Mouse (Mus musculus) forebrain, embryonic 11.5 days (tissue): ENCODE data around the gene Fam47e. TPM values are rescaled to one million over a fixed set of nuclear protein-coding genes. Genes with fewer than 3 reads are reported as not detected.

Experiments
- ATAC-seq: fragments of 200-750 bp; cut with Nextera tagmentation; replicated peaks from 2 replicates; pipeline ENCODE4 v1.8.0; 2017; ENCODE audit warnings: moderate TSS enrichment; ENCODE audit not compliant: low FRiP score
- DNase-seq: peaks from one replicate; pipeline ENCODE4 v3.0.0-alpha.2; 2017; ENCODE audit warnings: low spot score
- H3K27ac ChIP-seq: fragments of 300-500 bp; sonication (generic); 2 replicates; pipeline ENCODE4 v1.5.1; 2014; ENCODE audit warnings: low read depth, low read length
- H3K27me3 ChIP-seq: fragments of 300-500 bp; sonication (generic); 2 replicates; pipeline ENCODE4 v1.6.1; 2014; ENCODE audit warnings: mild to moderate bottlenecking, low read length, mixed read lengths; ENCODE audit not compliant: control insufficient read depth, insufficient read depth
- H3K36me3 ChIP-seq: fragments of 300-500 bp; sonication (generic); 2 replicates; pipeline ENCODE4 v1.6.1; 2014; ENCODE audit warnings: mild to moderate bottlenecking, low read length, moderate library complexity, mixed read lengths; ENCODE audit not compliant: control insufficient read depth, insufficient read depth
- H3K4me1 ChIP-seq: fragments of 300-500 bp; sonication (generic); replicated peaks from 2 replicates; pipeline ENCODE4 v1.6.1; 2014; ENCODE audit warnings: low read length, mixed read lengths; ENCODE audit not compliant: control insufficient read depth, insufficient read depth
- H3K4me2 ChIP-seq: fragments of 300-500 bp; sonication (generic); 2 replicates; pipeline ENCODE4 v1.6.1; 2014; ENCODE audit warnings: low read depth, mild to moderate bottlenecking, low read length, moderate library complexity, mixed read lengths; ENCODE audit not compliant: severe bottlenecking
- H3K4me3 ChIP-seq: fragments of 300-500 bp; sonication (generic); 2 replicates; pipeline ENCODE4 v1.5.1; 2014; ENCODE audit warnings: low read depth, low read length
- H3K9ac ChIP-seq: fragments of 300-500 bp; sonication (generic); 2 replicates; pipeline ENCODE4 v1.6.1; 2014; ENCODE audit warnings: low read length
- H3K9me3 ChIP-seq: fragments of 300-500 bp; sonication (generic); 2 replicates; pipeline ENCODE4 v1.6.1; 2016; ENCODE audit warnings: low read length, mixed read lengths; ENCODE audit not compliant: control insufficient read depth
- WGBS: fragments of 180-500 bp; shearing (Covaris S2); extraction: QIAGEN DNeasy Blood & Tissue Kit; methylation state at CpG from one replicate; pipeline ENCODE4 v1.1.7; 2014; 5-methylcytosine and 5-hydroxymethylcytosine counted together
- polyA plus RNA-seq: library from polyadenylated mRNA; unstranded; fragments of >200 nt; fragmentation: Nextera tagmentation; extraction: Ambion mirVana; gene quantifications from 2 replicates; pipeline ENCODE4 v1.2.1, GENCODE M21; 2014

The Fam47e gene
- polyA plus RNA-seq, 1 experiment from 2014 or later: not detected

- no peak for DNase-seq
Measured at GRCm38 (mm10) chr5:92539698-92540097, 15.2 kb upstream of the Fam47e start.

GRCm38 (mm10) chr5:92552611-92553010 is 2.3 kb upstream of the Fam47e start:
- DNase-seq (no peak), ATAC-seq (no peak)

More at GRCm38 (mm10) chr5:92539698-92540097, 15.2 kb upstream of the Fam47e start:
- no peak overlapping the region for H3K4me2 ChIP-seq
- no peak overlapping the region for H3K4me3 ChIP-seq
- no peak overlapping the region for H3K27ac ChIP-seq
- H3K9me3 ChIP-seq: no peaks in the 10 kb centered on the region
- H3K36me3 ChIP-seq: no peaks in the 10 kb centered on the region
- no peak overlapping the region for H3K9ac ChIP-seq
- H3K4me1 ChIP-seq: no peaks in the 10 kb centered on the region
- H3K27me3 ChIP-seq: no peaks in the 10 kb centered on the region
- 88% methylated on average over 4 of the region's 4 CpGs for WGBS
- no peak for ATAC-seq

GRCm38 (mm10) chr5:92553939-92554338 is 930 bp upstream of the Fam47e start:
- Histone ChIP-seq H3K4me1 (no peaks in the 10 kb centered on the region), H3K27me3 (no peaks in the 10 kb centered on the region), H3K4me2 (no peak overlapping the region), H3K4me3 (no peak overlapping the region), H3K9me3 (no peaks in the 10 kb centered on the region; the same call in 1 of the 2 replicates), H3K27ac (no peak overlapping the region), H3K9ac (no peak overlapping the region), H3K36me3 (no peaks in the 10 kb centered on the region)
- WGBS: 69% methylated on average over 3 of the region's 3 CpGs
- DNase-seq (no peak), ATAC-seq (no peak)

More at GRCm38 (mm10) chr5:92552611-92553010, 2.3 kb upstream of the Fam47e start:
- Histone ChIP-seq H3K36me3 (no peaks in the 10 kb centered on the region), H3K27ac (no peak overlapping the region), H3K27me3 (no peaks in the 10 kb centered on the region), H3K4me2 (no peak overlapping the region), H3K4me1 (no peaks in the 10 kb centered on the region), H3K4me3 (no peak overlapping the region), H3K9ac (no peak overlapping the region), H3K9me3 (no peaks in the 10 kb centered on the region; the same call in 1 of the 2 replicates)
- 87% methylated on average over 2 of the region's 2 CpGs for WGBS

GRCm38 (mm10) chr5:92554443-92554842 is 426 bp upstream of the Fam47e start:
- Histone ChIP-seq H3K9me3 (no peaks in the 10 kb centered on the region; the same call in 1 of the 2 replicates), H3K27ac (no peak overlapping the region)
- 84% methylated on average over 4 of the region's 4 CpGs for WGBS

GRCm38 (mm10) chr5:92555905-92556304 is 1.0 kb downstream of the Fam47e start:
- Histone ChIP-seq H3K9me3 (no peaks in the 10 kb centered on the region; the same call in 1 of the 2 replicates), H3K9ac (no peak overlapping the region), H3K4me1 (no peaks in the 10 kb centered on the region), H3K27me3 (no peaks in the 10 kb centered on the region), H3K27ac (no peak overlapping the region), H3K36me3 (no peaks in the 10 kb centered on the region), H3K4me2 (no peak overlapping the region), H3K4me3 (no peak overlapping the region)
- ATAC-seq (no peak), DNase-seq (no peak)
- 89% methylated on average over 1 of the region's 1 CpGs for WGBS

More at GRCm38 (mm10) chr5:92554443-92554842, 426 bp upstream of the Fam47e start:
- ATAC-seq: no peak
- Histone ChIP-seq H3K27me3 (no peaks in the 10 kb centered on the region), H3K36me3 (no peaks in the 10 kb centered on the region), H3K4me1 (no peaks in the 10 kb centered on the region), H3K9ac (no peak overlapping the region), H3K4me2 (no peak overlapping the region), H3K4me3 (no peak overlapping the region)
- no peak for DNase-seq

GRCm38 (mm10) chr5:92557508-92557907 is 2.6 kb downstream of the Fam47e start:
- H3K4me2 ChIP-seq: no peak overlapping the region
- H3K4me3 ChIP-seq: no peak overlapping the region
- no peak overlapping the region for H3K9ac ChIP-seq
- no peaks in the 10 kb centered on the region; the same call in 1 of the 2 replicates for H3K9me3 ChIP-seq
- H3K4me1 ChIP-seq: no peaks in the 10 kb centered on the region
- H3K36me3 ChIP-seq: no peaks in the 10 kb centered on the region
- H3K27ac ChIP-seq: no peak overlapping the region
- 81% methylated on average over 1 of the region's 1 CpGs for WGBS
- no peak for ATAC-seq
- no peak for DNase-seq
- no peaks in the 10 kb centered on the region for H3K27me3 ChIP-seq

GRCm38 (mm10) chr5:92560201-92560600 is 5.3 kb downstream of the Fam47e start:
- 84% methylated on average over 2 of the region's 2 CpGs for WGBS
- H3K4me3 ChIP-seq: no peak overlapping the region

GRCm38 (mm10) chr5:92562002-92562401 is 7.1 kb downstream of the Fam47e start:
- H3K4me2 ChIP-seq: no peak overlapping the region
- no peak overlapping the region for H3K4me3 ChIP-seq
- ATAC-seq: no peak

More at GRCm38 (mm10) chr5:92560201-92560600, 5.3 kb downstream of the Fam47e start:
- no peak overlapping the region for H3K9ac ChIP-seq
- no peaks in the 10 kb centered on the region for H3K4me1 ChIP-seq
- ATAC-seq (no peak), DNase-seq (no peak)
- no peaks in the 10 kb centered on the region for H3K27me3 ChIP-seq
- H3K27ac ChIP-seq: no peak overlapping the region
- H3K36me3 ChIP-seq: no peaks in the 10 kb centered on the region
- H3K4me2 ChIP-seq: no peak overlapping the region
- no peaks in the 10 kb centered on the region for H3K9me3 ChIP-seq

GRCm38 (mm10) chr5:92571232-92571631 is 16.4 kb downstream of the Fam47e start:
- DNase-seq: no peak
- H3K4me1 ChIP-seq: no peaks in the 10 kb centered on the region
- no peak overlapping the region for H3K4me3 ChIP-seq
- no peak overlapping the region for H3K4me2 ChIP-seq
- no peaks in the 10 kb centered on the region for H3K27me3 ChIP-seq
- H3K9ac ChIP-seq: no peak overlapping the region
- H3K36me3 ChIP-seq: no peaks in the 10 kb centered on the region
- H3K9me3 ChIP-seq: no peaks in the 10 kb centered on the region
- no peak overlapping the region for H3K27ac ChIP-seq
- ATAC-seq: no peak
- WGBS: 89% methylated on average over 4 of the region's 4 CpGs

More at GRCm38 (mm10) chr5:92562002-92562401, 7.1 kb downstream of the Fam47e start:
- H3K36me3 ChIP-seq: no peaks in the 10 kb centered on the region
- DNase-seq: no peak
- H3K9me3 ChIP-seq: no peaks in the 10 kb centered on the region
- H3K27me3 ChIP-seq: no peaks in the 10 kb centered on the region
- no peak overlapping the region for H3K27ac ChIP-seq
- no peaks in the 10 kb centered on the region for H3K4me1 ChIP-seq
- WGBS: 86% methylated on average over 13 of the region's 13 CpGs
- H3K9ac ChIP-seq: no peak overlapping the region
